Mouse (Mus musculus) layer of hippocampus, postnatal 25 days (tissue): ENCODE data around the gene Klhl29. TPM values are rescaled to one million over a fixed set of nuclear protein-coding genes. Genes with fewer than 3 reads are reported as not detected.
A peak's percentile ranks its signal among the peaks of the same experiment; 100 is the strongest.

Source experiments
- DNase-seq, 2 experiments: peaks; one replicate each; pipeline ENCODE4 v3.0.0; 2022; ENCODE audit warnings: mixed read lengths in 2 of 2, low spot score in 1 of 2; ENCODE audit errors: extremely low spot score in 1 of 2
- total RNA-seq, 2 experiments: library from RNA; stranded (reverse); gene quantifications; 2 replicates each; pipeline ENCODE4 v1.2.3; 2021

Klhl29 gene
- total RNA-seq, 2 experiments from 2014 or later = 37.5 to 39.5 TPM

DNA sequence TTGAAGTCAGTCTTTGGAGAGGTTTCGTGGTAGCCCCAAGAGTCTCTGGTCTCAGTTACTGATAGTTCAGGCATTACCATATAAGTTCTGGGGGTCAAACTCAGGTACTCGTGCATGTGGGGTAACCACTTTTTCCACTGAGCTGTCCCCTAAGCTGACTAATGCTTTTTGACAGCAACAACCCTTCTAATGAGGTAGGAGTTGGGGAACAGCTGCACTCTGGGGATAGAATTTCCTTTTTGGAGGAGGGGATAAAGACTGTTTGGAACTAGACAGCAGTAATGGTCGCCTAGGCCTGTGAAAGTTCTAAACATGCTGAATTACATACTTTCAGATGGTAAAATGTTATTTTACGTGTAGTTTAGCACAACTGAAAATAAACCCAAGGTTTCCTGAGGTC is 184.3 kb downstream of the Klhl29 start:
- no peak for DNase-seq

DNA sequence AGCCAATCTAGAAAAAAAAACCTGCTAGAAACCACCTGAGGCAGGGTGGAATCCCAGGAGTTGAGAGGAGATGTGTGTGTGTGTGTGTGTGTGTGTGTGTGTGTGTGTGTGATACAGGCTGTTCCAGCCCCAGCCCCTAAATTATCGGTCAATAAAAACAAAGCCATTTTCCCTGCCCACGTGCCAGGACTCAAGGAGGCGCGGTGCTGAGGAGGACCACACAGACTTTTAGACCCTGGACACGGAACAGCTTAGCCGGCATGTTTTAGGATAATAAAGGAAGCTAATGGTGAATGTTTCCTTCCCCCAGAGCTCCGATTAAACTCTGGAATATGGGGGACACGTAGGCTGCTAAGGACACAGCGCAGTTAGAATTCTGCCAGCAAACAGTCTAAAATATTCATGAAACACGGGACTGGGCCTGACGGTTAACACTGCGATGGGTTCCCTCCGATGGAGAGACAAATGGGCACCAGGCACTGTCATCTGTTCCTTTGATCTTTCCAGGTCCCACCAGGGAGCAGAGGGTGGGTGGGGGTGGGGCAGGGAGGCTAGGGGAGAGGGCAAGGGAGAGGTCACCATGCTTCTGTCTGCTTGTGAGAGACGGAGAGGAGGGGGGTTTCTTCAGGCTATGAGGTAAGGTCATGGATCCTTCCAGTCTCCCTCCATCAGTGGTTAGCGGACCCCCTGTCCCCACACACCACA is 185.9 kb downstream of the Klhl29 start:
- DNase-seq = no peak

DNA sequence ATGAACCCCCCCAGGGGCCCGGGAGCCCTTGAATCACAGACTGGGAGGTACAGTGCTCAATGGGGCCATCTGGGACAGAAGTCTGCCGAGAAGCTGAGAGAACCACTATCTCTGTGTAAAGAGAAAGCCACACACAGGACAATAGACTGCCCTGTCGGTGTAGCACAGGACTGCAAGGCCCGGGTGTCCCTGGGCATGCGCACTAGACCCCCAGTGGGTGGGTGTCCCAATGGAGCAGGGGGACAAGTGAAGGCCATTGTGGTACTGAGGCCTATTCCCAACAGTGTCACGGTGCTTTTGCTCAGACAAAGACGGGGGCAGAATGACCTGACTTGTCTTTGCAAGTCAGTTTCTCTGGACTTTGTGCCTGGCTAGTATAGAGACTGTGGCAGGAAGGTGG is 186.6 kb downstream of the Klhl29 start:
- DNase-seq = no peak

DNA sequence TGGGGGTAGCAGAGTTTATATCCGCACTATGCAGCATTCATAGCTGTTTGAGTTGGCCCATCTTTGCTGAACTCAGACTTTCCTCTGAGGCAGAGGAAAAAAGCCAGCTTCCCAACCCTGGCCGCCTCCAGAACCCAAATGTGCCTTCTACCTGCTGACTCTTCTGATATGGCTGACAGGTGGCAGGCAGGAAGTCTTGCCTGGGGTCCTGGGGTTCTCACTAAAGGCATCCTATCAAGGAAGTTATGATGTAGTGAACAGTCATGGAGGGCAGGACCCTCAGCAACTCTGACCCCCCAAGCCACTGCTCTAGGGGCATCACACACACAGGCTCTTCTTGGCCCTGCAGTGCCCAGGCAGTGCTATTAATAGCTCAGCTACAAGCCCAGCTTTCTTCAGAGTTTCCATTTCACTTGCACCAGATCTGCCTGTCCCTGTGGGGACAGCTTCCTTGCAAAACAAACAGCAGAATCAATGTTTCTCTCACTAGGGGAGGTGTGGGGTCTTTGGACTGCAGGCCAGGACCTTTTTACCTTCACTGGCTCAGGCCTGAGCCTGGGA is 187.6 kb downstream of the Klhl29 start:
- no peak for DNase-seq

DNA sequence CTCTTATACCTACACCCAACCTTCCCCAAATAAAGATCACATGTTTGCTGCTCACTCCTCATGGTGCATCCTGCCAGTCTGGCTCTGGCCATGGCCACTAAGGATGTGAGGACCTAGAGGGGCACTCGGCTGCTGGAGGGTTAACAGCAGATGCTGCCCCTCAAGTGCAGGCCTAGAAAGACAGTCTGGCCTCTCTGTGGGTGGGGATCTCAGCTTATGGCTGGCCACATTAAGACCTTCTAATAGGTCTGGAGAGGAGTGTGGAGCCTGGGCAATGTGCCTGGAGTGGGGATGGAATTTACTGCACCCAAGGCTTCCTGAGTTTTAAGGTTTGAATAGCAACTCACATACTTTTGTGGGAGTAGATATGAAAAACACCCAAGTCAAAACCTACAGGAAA is 188.8 kb downstream of the Klhl29 start:
- DNase-seq = no peak

DNA sequence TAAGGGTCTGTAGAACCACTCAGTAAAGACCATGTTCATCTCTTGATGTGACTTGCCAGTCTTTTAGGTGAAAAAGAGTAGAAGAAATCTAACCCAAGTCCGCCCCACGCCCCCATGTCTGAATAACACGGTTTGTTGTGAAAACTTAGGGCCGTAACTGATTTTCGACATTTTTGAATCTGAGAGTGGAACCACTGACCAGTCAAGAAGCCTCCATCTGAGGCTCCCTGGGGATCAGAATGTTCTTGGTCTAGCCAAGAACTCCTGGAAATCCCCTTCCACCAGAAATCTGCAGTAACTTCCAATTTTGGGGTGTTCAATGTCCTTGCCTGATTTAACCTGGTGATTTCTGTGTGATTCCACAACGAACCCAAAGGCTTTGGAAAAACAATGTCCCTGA is 189.9 kb downstream of the Klhl29 start:
- DNase-seq = no peak

DNA sequence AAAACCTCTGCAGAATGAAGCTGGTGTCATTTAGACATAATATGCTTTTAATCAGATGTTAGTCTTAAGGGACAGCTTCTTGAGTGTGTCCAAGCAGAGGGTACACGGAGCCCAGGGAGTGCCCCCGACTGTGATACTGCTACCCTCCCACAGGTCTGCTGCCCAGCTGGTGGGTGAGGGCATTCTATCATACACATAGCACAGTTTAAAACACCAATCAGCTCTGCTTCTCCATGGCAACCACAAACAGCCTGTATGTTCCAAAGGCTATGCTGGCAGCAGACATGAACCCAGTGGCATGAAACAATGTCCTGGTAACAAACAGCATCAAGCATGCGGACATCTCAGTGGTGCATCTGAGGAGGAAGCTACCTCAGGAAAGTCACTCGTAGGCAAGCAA is 192.9 kb downstream of the Klhl29 start:
- no peak for DNase-seq

DNA sequence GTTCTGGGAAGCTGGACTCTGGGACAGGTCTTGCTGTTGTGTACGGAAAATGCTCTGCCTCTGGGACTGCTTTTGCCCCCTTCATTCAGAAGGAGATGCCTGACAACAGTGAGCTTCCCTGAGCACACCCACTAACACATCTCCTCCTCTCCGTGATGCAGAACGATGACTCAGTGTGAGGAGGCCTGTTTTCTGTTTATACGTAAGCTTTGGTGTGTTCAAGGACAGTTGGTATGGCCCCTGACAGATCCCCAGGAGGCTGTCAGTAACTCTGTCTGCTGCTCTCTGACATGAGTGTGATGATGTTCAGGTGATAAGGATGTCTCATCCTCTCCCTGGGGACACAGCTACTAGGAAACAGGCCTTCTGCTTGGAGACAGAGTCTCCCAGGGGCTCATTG is 193.3 kb downstream of the Klhl29 start:
- DNase-seq = no peak

DNA sequence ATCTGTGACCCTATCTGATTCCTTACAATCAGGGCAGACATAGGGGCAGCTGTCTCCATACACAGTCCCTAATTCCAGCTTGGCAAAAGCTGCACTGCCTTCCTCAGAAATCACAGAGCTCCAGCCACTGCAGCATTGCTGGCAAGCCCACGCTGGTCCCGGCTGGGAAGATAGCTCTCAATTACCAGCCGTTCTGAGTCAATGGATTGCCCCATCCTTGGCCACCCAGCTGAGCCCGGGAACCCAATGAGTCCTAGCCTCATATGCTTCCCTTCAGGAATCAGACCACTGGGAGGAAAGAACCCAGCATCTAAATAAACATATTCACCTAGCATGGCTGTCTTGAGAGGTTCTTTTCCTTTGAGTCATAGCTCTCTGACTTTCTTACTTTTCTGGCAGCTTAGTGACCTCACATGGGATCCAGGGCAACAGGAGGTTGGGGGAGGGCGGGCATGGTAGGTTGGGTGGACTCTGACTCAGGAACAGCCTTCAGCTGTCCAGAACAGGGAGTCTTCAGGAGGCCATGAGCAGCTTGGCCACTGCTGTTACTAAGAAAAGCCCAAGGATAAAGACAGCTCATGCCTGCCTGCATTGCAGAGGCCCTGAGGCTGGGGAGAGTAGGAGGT is 198.7 kb downstream of the Klhl29 start:
- DNase-seq = no peak

DNA sequence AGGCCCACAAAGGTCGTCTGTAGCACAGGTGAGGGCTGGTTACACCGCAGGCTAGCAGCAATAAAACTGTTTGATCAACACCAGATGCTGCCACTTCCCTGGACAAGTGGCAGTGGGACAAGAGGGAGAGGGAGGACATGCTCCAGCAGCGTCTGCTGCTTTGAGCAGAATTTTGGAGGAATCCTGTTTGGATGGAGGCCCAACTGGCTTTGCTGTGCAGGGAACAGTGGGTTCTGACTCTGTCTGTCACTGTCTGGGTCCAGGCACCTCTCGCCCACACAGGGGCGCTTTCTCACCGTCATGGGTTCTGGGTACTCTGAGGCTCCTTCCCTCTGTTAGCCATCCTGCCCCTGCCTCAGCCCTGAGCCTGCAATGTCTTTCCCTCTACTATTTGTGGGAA is 209.3 kb downstream of the Klhl29 start:
- no peak for DNase-seq

DNA sequence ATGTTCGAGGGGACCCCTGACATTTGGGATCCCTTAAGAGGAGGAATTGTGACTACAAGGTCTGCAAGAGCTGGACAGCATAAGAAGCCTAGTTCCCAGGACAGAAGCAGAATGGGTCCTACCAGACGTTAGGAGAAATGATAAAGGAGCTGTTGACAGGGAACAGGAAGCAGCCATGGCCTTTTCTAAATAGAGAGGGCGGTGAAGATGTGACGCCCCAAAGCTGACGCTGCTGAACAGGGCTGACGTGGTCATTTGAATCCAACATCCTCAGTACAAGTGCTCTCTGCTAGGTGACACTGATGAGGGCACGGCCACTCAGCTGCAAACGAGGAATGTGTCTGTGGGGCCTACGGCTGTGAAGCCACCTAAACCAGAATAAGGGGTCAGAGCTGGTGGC is 210.1 kb downstream of the Klhl29 start:
- DNase-seq = no peak

DNA sequence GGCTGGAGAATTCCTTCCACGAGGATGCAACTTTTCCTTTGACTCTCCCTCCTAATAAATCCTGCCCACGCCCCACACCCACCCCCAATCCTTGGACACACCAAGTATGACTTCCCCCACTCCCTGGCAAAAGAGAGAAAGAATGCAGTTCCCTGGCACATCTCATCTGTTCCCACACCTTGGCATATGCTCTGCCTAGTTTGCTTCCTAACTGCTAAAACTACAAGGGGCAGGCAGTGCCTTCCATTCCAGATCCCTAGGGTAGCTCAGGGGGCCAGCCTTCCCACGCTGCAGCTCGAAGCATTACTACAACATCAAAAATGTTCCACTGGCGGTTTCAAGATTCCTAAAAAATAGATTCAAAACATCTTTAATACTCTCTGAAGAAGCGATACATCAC is 212.8 kb downstream of the Klhl29 start:
- DNase-seq = no peak

DNA sequence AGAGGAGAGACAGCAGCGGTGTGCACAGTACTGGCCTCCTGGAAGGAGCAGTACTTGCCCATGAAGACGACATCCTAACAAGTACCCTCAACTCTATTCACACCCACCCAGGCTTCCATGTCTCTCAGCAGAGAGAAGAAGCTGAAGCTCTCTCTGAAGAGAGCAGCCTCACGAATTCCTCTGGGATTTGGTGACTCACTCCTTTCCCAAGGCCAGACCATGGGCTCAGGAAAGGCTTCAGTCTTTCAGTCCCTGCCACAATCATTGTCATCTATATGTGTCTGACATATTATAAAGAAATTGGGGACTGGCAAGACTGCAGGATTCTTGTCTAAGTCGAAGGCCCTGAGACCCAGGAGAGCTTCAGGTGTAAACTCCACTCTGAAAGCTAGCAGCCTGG is 213.9 kb downstream of the Klhl29 start:
- no peak for DNase-seq

DNA sequence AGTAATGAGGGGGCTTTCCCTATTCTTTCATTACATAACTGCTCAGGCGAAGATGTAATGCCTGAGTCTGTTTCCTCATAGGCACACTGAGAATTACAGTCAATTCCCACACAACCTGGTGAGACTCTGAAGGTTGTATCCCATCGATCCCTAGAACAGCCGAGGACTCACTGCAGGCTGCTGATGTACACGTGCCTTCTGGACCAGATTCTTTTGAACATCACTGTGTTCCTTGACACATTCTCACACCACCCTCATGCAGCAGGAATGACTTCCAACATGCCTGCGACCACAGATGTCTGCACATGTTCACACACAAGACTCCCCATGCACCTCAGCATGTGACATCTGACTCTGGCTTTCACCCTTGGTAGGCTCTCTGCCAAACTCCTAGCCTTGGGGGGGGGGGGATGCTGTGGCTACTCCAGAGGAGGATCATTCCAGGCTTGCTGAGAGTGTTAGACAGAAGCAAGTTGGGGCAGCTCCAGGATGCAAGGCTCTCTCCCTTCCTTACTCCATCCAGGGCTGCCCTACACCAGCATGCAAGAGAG is 217.5 kb downstream of the Klhl29 start:
- DNase-seq = no peak

DNA sequence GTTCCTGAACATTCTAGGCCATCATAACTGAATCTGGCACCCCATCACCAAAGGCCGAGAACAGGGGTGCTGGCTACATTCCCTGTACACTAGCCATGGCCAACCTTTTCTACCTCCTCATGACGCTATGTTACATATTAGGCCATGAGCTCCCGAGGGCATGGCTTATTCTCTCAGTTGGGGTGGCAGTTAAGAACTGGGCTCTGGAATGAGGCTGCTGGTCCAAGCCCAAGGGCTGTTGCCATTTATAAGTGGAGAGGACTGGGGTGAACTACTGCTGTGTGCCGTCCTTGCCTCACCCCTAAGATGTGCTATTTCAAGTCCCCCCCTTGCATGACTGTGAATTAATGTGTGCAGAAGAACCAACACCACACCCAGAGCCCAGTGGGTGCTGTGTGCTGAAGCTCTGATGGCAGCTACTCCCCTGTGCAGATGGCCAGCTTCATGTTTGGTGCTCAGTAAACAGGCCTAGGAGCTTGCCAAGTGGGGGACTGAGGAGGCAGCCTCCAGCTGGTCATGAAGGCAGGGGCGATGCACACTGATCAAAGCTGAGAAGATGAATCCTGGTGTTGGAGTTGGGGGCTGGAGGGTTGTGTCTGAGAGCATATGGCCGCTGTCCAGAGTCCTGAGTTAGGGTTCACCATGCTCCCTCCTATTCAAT is 218.3 kb downstream of the Klhl29 start:
- DNase-seq = peak in 1 of 2 experiments; percentile 49

DNA sequence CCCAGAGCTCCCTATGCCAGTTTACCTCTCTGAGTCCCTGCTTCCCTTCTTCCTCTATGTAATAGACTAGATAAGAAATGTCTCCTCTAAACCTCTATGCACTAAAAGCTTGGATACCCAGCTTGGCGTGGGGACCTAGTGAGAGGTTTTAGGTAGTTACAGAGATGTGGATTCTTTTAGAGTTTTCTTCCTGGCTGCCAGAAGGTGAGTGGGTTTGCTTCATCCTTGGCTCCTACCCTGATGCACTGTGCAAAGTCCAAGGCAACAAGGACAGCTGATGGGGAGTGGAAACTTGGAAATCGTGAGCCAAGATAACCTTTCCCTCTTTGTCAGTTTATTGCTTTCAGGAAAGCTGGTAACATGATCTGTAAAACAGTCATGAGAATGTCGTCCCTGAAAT is 220.3 kb downstream of the Klhl29 start:
- DNase-seq = no peak

DNA sequence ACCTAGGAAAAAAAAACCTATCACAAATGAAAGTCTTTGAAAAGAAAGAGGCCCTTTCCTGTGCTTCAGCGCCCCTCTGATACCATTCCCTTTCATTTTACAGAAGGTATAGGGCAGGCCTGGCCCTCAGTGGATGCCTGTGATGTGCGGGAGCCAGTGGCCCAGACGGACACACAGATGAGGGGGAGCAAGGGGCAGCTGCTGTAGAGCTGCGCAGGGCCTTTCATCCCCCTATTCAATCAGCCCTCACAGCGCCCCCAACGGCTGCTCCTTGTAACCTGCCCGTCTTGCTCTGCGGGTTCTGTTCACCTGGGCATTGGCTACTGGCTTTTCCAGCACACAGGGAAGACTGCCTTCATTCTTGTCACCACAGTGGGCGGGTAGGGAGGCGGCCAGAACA is 223.6 kb downstream of the Klhl29 start:
- no peak for DNase-seq

DNA sequence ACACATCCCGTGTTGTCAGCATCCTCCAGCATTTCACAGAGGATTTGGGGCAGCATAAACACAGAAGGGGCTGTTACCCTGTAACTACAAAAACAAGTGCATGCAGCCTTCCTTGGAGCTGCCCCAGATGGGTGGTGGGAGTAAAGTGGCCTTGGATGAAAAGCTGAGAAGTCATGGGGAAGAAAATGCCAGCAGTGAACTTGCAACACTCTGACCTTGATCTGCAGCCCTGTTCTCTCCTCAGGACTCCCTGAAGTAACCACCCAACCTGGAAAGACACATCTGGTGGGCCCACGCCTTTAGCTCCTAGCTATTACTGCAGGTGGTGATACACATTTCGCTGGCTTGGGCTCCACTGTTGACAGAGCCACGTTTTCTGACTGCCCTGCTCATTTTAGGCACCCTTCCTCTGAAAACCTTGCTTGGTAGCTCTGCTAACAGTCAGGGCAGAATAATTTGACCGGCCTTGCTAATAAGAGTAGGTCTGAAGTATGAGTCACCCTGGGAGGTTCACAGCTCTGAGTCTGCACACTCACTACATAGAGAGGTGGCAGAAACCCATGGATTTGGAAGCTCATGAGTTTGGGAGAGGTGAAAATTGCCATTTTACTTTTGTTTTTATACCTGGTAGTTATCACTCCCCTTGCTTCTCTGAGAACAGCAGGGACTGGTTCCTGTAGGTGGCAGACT is 228.0 kb downstream of the Klhl29 start:
- DNase-seq = no peak

DNA sequence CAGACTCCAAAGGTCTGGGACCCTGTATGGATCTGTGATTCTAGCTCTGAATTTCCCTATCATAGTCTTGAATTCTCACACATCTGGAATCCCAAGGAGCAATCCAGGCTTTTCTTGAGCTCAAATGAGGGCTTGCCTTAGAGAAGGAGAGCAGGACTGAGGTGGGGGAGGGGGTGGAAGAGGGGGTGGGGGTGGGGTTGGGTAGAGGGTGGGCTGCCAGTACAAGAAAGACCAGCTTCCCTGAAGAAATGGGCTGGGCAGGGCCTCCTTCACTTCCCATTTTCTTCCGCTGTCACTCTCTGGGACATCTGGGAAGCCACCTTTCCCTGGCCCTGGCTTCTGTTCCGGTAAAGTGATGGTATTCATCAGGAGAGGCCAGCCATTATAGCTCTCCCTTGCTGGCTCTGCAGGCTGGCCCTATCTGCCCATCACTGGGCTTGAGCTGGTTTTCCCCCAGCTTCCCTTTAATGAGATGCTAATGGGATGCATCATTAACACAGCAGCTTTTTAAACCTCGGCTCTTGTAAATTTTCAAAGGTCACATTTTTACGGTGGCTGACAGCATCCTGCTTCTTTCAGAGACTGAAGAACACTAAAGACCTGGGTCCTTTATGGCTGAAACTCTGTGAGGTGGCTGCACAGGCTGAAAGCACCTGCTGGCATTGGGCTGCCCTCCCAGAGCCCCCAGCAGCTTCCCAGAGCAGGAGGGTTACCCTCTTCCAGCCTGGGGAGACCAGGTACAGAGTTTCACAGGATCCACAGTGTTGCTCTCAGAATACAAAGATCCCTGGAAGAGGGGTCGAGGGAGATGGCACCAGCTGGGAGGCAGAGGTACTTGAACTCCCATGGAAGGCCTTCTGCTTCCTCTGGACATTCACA is 231.3 kb downstream of the Klhl29 start:
- no peak for DNase-seq

DNA sequence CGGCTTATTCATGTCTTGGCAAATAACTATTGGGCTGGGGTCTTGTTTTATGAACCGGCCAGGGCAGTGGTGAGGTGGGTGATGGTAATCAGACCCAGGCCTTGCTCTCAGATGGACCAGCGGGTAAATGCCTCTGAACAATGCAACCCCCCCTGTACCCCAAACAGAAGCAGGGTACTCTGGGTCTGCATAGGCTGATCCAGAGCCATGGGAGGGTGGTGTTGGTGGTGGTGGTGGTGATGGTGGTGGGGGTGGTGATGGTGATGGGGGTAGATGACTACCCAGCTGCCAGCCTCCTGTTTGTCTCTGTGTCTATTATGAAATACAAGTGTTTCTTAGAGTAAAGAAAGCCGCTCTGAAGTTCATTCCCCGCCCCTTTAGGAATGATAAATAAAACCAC is 232.3 kb downstream of the Klhl29 start:
- DNase-seq = no peak
